Mouse (Mus musculus): ENCODE measurements around the gene Gm609.

Gene Gm609

GRCm38 (mm10) chr16:45397440-45397839 lies 95.3 kb downstream of the Gm609 start:
- no peak for DNase-seq (ENCODE audit: low read depth, low spot score)

- no peak for DNase-seq (ENCODE audit: low read depth, low spot score)
These were observed 100.5 kb downstream of the Gm609 start for GRCm38 (mm10) chr16:45392246-45392645.

GRCm38 (mm10) chr16:45391680-45392079 lies 101.1 kb downstream of the Gm609 start:
- DNase-seq (ENCODE audit: low read depth, low spot score), result no peak

GRCm38 (mm10) chr16:45390286-45390956 lies 102.3 kb downstream of the Gm609 start:
- no peak for DNase-seq (ENCODE audit: low read depth, low spot score)

- no peak for DNase-seq (ENCODE audit: low read depth, low spot score)
These were observed 102.9 kb downstream of the Gm609 start for GRCm38 (mm10) chr16:45389833-45390232.

- DNase-seq (ENCODE audit: low read depth, low spot score), result no peak
These were observed 103.7 kb downstream of the Gm609 start for GRCm38 (mm10) chr16:45389041-45389440.

GRCm38 (mm10) chr16:45381811-45382210 lies 111.0 kb downstream of the Gm609 start:
- DNase-seq (ENCODE audit: low read depth, low spot score), result no peak

GRCm38 (mm10) chr16:45378959-45379358 lies 113.8 kb downstream of the Gm609 start:
- no peak for DNase-seq (ENCODE audit: low read depth, low spot score)

- DNase-seq (ENCODE audit: low read depth, low spot score), result no peak
These were observed 114.4 kb downstream of the Gm609 start for GRCm38 (mm10) chr16:45378147-45378943.

- DNase-seq (ENCODE audit: low read depth, low spot score), result no peak
These were observed 115.4 kb downstream of the Gm609 start for GRCm38 (mm10) chr16:45377332-45377731.

- no peak for DNase-seq (ENCODE audit: low read depth, low spot score)
These were observed 116.0 kb downstream of the Gm609 start for GRCm38 (mm10) chr16:45376812-45377211.

GRCm38 (mm10) chr16:45376294-45376693 lies 116.5 kb downstream of the Gm609 start:
- DNase-seq (ENCODE audit: low read depth, low spot score), result no peak

GRCm38 (mm10) chr16:45375506-45376225 lies 117.1 kb downstream of the Gm609 start:
- DNase-seq (ENCODE audit: low read depth, low spot score), result no peak

- no peak for DNase-seq (ENCODE audit: low read depth, low spot score)
These were observed 118.7 kb downstream of the Gm609 start for GRCm38 (mm10) chr16:45374074-45374473.

- DNase-seq (ENCODE audit: low read depth, low spot score), result no peak
These were observed 121.7 kb downstream of the Gm609 start for GRCm38 (mm10) chr16:45371076-45371475.

GRCm38 (mm10) chr16:45369285-45369965 lies 123.3 kb downstream of the Gm609 start:
- no peak for DNase-seq (ENCODE audit: low read depth, low spot score)

GRCm38 (mm10) chr16:45366111-45366510 lies 126.7 kb downstream of the Gm609 start:
- no peak for DNase-seq (ENCODE audit: low read depth, low spot score)

GRCm38 (mm10) chr16:45365353-45365752 lies 127.4 kb downstream of the Gm609 start:
- no peak for DNase-seq (ENCODE audit: low read depth, low spot score)

- DNase-seq (ENCODE audit: low read depth, low spot score), result no peak
These were observed 128.1 kb downstream of the Gm609 start for GRCm38 (mm10) chr16:45364627-45365026.

- DNase-seq (ENCODE audit: low read depth, low spot score), result no peak
These were observed 129.2 kb downstream of the Gm609 start for GRCm38 (mm10) chr16:45363480-45364045.

Data from skeletal muscle tissue, adult 2 months (tissue).